Mouse (Mus musculus): ENCODE results near the gene Usp48. TPM values are rescaled to one million over a fixed set of nuclear protein-coding genes. Genes with fewer than 3 reads are reported as not detected.

Gene Usp48
- polyA plus RNA-seq, 2 experiments, result 25.9 to 27.4 TPM

DNA sequence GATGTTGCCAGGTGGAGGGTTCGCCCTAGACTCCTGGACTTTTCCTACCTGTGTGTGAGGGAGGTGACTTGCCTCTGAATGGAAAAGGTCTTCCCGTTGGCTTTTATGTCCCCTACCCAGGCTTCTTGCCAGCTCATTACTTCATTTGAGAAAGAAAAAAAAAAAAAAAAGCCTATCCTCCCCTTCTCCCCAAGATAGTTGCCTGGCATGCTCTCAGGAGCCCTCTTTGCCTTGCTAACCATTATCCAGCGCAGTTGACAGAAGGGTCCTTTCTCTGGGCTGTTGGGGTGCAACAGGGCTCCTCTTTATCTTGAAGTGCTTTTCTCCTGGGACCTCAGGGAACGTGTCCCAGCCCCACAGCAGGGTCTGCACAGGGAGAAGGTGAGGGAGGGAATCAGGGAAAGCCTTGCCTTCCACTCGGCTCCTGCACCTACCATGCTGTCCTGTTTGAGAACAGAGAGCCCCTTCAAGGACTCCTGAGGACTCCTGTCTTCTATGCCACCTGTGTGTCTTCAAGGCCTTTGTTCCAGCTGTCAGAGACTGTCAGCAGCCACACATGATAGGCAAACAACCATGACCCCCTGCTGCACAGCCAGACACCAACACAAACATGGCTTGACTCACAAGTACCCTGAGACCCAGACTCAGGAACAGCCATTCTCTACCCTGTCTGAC lies 72.9 kb downstream of the Usp48 start:
- no peak overlapping the region for H3K27ac ChIP-seq
- WGBS (ENCODE audit: insufficient replicate concordance), result 52% methylated on average over 5 of the region's 5 CpGs
- DNase-seq (ENCODE audit: low read depth in 3 of 3, low spot score in 3 of 3) (no peak), ATAC-seq (ENCODE audit: insufficient read depth) (no peak)
- no peaks in the 10 kb centered on the region for H3K9me3 ChIP-seq (ENCODE audit: control insufficient read depth, low read length)
- no peak overlapping the region for H3K4me2 ChIP-seq (ENCODE audit: low read depth)
- TF ChIP-seq CTCF (IDR thresholded peaks at IDR 0.05; ENCODE audit: low read depth) (no peak), EP300 (IDR thresholded peaks at IDR 0.05; ENCODE audit: low read depth) (no peak)
- H3K27me3 ChIP-seq (ENCODE audit: control insufficient read depth, insufficient read depth, low read length), result peaks cover 26% of the 10 kb centered on the region
- no peaks in the 10 kb centered on the region for H3K36me3 ChIP-seq (replicated peaks; ENCODE audit: control insufficient read depth, insufficient read depth, low read depth)
- H3K4me3 ChIP-seq (ENCODE audit: insufficient read depth in 1 of 2, low read depth in 2 of 2, low read length in 2 of 2), result no peak overlapping the region
- H3K9ac ChIP-seq (replicated peaks), result no peak overlapping the region
- no peaks in the 10 kb centered on the region for H3K4me1 ChIP-seq (replicated peaks; ENCODE audit: control insufficient read depth in 2 of 2, insufficient read depth in 2 of 2, low read length in 1 of 2)

DNA sequence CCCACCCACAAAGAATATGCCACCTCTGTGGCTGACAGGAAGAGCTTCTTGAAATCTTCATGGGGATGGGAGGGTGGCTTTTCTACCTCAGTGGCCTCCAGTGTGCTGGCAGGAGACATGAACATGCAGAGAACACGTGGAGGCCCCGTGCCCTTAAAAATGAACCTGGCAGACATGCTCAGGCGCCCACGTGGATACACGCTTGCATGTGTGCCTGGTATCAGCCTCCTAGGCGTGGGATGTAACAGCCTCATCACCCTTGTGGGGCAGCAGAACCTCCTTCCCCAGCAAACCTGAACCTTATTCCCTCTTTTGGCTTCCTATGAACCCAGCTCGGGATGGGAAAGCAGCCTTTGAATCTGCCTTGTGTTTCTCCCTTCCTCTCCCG lies 73.4 kb downstream of the Usp48 start:
- H3K4me3 ChIP-seq (ENCODE audit: insufficient read depth in 1 of 2, low read depth in 2 of 2, low read length in 2 of 2), result no peak overlapping the region
- H3K4me1 ChIP-seq (replicated peaks; ENCODE audit: control insufficient read depth in 2 of 2, insufficient read depth in 2 of 2, low read length in 1 of 2), result no peaks in the 10 kb centered on the region
- no peaks in the 10 kb centered on the region for H3K9me3 ChIP-seq (ENCODE audit: control insufficient read depth, low read length)
- no peak overlapping the region for H3K4me2 ChIP-seq (ENCODE audit: low read depth)
- H3K27ac ChIP-seq, result no peak overlapping the region
- no peak overlapping the region for H3K9ac ChIP-seq (replicated peaks)
- peaks cover 26% of the 10 kb centered on the region for H3K27me3 ChIP-seq (ENCODE audit: control insufficient read depth, insufficient read depth, low read length)
- TF ChIP-seq EP300 (IDR thresholded peaks at IDR 0.05; ENCODE audit: low read depth), result no peak
- no peak for TF ChIP-seq CTCF (IDR thresholded peaks at IDR 0.05; ENCODE audit: low read depth)
- WGBS (ENCODE audit: insufficient replicate concordance), result 50% methylated on average over 8 of the region's 8 CpGs
- no peaks in the 10 kb centered on the region for H3K36me3 ChIP-seq (replicated peaks; ENCODE audit: control insufficient read depth, insufficient read depth, low read depth)
- ATAC-seq (ENCODE audit: insufficient read depth) (no peak), DNase-seq (ENCODE audit: low read depth in 3 of 3, low spot score in 3 of 3) (no peak)

DNA sequence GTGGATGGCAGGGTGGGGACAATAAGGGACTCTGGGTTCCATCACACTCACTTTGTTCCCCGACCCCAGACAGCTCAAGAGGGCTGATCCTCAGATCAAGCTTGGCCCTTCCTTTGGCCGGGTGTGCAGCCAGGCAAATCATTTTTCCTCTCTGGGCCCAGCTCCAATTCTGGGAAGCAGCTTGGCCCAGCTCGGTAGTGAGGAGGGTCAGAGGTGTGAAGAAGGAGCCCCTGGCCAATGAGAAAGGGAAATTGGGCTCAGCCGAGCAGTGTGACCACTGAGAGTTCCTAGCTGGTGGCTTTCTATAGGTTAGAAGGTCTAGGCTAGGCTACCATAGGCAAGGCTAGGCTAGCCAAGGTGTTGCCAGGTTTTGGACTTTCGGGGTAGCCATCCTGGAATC lies 74.2 kb downstream of the Usp48 start:
- Histone ChIP-seq H3K27me3 (ENCODE audit: control insufficient read depth, insufficient read depth, low read length) (peaks cover 26% of the 10 kb centered on the region), H3K4me3 (ENCODE audit: insufficient read depth in 1 of 2, low read depth in 2 of 2, low read length in 2 of 2) (no peak overlapping the region), H3K9me3 (ENCODE audit: control insufficient read depth, low read length) (no peaks in the 10 kb centered on the region), H3K4me1 (replicated peaks; ENCODE audit: control insufficient read depth in 2 of 2, insufficient read depth in 2 of 2, low read length in 1 of 2) (no peaks in the 10 kb centered on the region), H3K36me3 (replicated peaks; ENCODE audit: control insufficient read depth, insufficient read depth, low read depth) (no peaks in the 10 kb centered on the region), H3K27ac (no peak overlapping the region), H3K9ac (replicated peaks) (no peak overlapping the region), H3K4me2 (ENCODE audit: low read depth) (no peak overlapping the region)
- WGBS (ENCODE audit: insufficient replicate concordance), result 36% methylated on average over 5 of the region's 5 CpGs
- DNase-seq (ENCODE audit: low read depth in 3 of 3, low spot score in 3 of 3) (no peak), ATAC-seq (ENCODE audit: insufficient read depth) (no peak)
- TF ChIP-seq EP300 (IDR thresholded peaks at IDR 0.05; ENCODE audit: low read depth), result no peak
- TF ChIP-seq CTCF (IDR thresholded peaks at IDR 0.05; ENCODE audit: low read depth), result no peak

DNA sequence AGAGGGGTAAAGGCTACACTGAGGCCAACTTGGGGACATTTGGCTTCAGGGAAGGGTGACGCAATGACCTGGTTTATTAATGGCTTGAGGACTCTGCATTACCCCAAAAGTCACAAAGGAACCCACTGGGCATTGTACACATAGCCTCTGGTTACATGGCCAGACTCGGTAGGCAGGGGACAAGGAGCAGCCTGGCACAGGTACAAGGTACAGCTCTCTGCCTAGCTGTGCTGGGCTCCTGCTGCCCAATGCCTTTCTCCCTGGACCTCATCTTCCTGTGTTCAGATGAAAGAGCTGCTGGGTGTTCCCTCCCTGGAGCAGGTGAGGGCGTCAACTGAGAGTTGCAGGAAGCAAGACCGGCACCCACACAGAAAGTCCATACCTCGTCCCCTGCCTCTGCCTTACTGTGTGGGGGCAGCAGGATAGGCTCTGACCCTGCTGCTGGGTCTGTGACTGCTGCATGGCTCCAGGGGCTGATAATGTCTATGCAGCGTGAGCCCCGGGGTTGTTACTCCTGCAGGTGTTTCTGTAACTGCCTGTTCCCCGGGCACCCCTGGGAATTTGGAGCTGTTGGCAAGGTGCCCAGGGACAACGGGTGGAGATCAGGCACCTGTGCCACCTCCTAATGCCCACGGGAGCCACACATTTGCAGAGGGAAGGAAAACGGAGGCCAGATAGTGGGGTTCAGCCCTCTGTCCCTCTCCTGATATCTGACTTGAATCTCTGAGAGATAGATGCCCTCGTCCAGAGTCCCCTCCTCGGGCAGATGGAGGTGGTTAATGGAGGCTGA lies 78.4 kb downstream of the Usp48 start:
- H3K27ac ChIP-seq, result no peak overlapping the region
- no peak for TF ChIP-seq CTCF (IDR thresholded peaks at IDR 0.05; ENCODE audit: low read depth)
- no peak for TF ChIP-seq EP300 (IDR thresholded peaks at IDR 0.05; ENCODE audit: low read depth)
- H3K36me3 ChIP-seq (replicated peaks; ENCODE audit: control insufficient read depth, insufficient read depth, low read depth), result no peaks in the 10 kb centered on the region
- no peak overlapping the region for H3K4me2 ChIP-seq (ENCODE audit: low read depth)
- 48% methylated on average over 13 of the region's 13 CpGs for WGBS (ENCODE audit: insufficient replicate concordance)
- no peaks in the 10 kb centered on the region for H3K9me3 ChIP-seq (ENCODE audit: control insufficient read depth, low read length)
- ATAC-seq (ENCODE audit: insufficient read depth) (no peak), DNase-seq (ENCODE audit: low read depth in 3 of 3, low spot score in 3 of 3) (no peak)
- no peaks in the 10 kb centered on the region for H3K27me3 ChIP-seq (ENCODE audit: control insufficient read depth, insufficient read depth, low read length)
- H3K4me3 ChIP-seq (ENCODE audit: insufficient read depth in 1 of 2, low read depth in 2 of 2, low read length in 2 of 2), result no peak overlapping the region
- H3K9ac ChIP-seq (replicated peaks), result no peak overlapping the region
- H3K4me1 ChIP-seq (replicated peaks; ENCODE audit: control insufficient read depth in 2 of 2, insufficient read depth in 2 of 2, low read length in 1 of 2), result no peaks in the 10 kb centered on the region

DNA sequence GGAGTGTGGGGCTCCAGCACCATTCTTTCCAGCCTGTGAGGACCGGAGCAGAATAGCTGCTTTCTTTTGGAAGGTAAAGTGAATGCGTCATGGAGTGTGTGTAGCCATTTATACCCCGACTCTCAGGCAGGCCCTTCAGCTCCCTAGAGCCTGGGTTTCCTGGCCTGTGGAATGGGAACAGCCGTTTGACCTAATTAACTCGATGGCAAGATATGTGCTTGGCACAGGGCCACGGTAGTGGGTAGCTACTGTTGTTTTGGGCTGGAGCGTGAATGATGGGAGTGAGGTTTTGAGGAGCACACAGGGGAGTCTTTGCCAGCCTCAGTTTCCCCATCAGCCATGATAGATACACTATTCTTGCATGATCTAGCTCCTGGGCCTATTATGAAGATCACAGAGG lies 82.0 kb downstream of the Usp48 start:
- DNase-seq (ENCODE audit: low read depth in 3 of 3, low spot score in 3 of 3) (no peak), ATAC-seq (ENCODE audit: insufficient read depth) (no peak)
- Histone ChIP-seq H3K4me3 (ENCODE audit: insufficient read depth in 1 of 2, low read depth in 2 of 2, low read length in 2 of 2) (no peak overlapping the region), H3K4me2 (ENCODE audit: low read depth) (no peak overlapping the region), H3K27me3 (ENCODE audit: control insufficient read depth, insufficient read depth, low read length) (peaks cover 2% of the 10 kb centered on the region), H3K4me1 (replicated peaks; ENCODE audit: control insufficient read depth in 2 of 2, insufficient read depth in 2 of 2, low read length in 1 of 2) (no peaks in the 10 kb centered on the region), H3K36me3 (replicated peaks; ENCODE audit: control insufficient read depth, insufficient read depth, low read depth) (no peaks in the 10 kb centered on the region), H3K9ac (replicated peaks) (no peak overlapping the region), H3K27ac (no peak overlapping the region), H3K9me3 (ENCODE audit: control insufficient read depth, low read length) (no peaks in the 10 kb centered on the region)
- TF ChIP-seq CTCF (IDR thresholded peaks at IDR 0.05; ENCODE audit: low read depth) (no peak), EP300 (IDR thresholded peaks at IDR 0.05; ENCODE audit: low read depth) (no peak)
- WGBS (ENCODE audit: insufficient replicate concordance), result 60% methylated on average over 7 of the region's 7 CpGs

Measured in liver, embryonic 14.5 days (tissue).